In genomic region chr3:54797211-54797610, GRCm38 (mm10) we compare ENCODE assay signal across 8 mouse cellular contexts. TPM values are rescaled to one million over a fixed set of nuclear protein-coding genes. Genes with fewer than 3 reads are reported as not detected.
DNase-seq lines count a peak whose midpoint lies in the region; ATAC-seq and TF ChIP-seq lines count a peak whose summit lies in the region.

No protein-coding gene starts in this region.

- POLR2A ChIA-PET in Patski (lab: Charles Lee) = no interaction called here

- peak; percentile 31 for ATAC-seq in Patski
- peak; percentile 68 for ATAC-seq in heart, embryonic 15.5 days (replicated peaks; ENCODE audit: insufficient number of reproducible peaks, insufficient read depth, low FRiP score, low read depth)
- 0 out of 2 replicates have a peak, but pooled peaks have one; percentile 41 for ATAC-seq in liver, embryonic 16.5 days (ENCODE audit: low read depth)
- no peak for ATAC-seq in neural tube, embryonic 11.5 days (ENCODE audit: insufficient read depth, low FRiP score, low TSS enrichment)

- WGBS in heart, embryonic 15.5 days = 26% methylated on average over 16 of the region's 16 CpGs
- WGBS in liver, embryonic 16.5 days (ENCODE audit: insufficient replicate concordance) = 27% methylated on average over 16 of the region's 16 CpGs
- WGBS in neural tube, embryonic 11.5 days = 35% methylated on average over 16 of the region's 16 CpGs

- TF ChIP-seq CTCF in Patski (IDR thresholded peaks at IDR 0.05) = peak; percentile 55

- no peak overlapping the region for H3K4me2 ChIP-seq in heart, embryonic 15.5 days
- H3K4me2 ChIP-seq in liver, embryonic 16.5 days (ENCODE audit: low read depth, low read length) = no peak overlapping the region
- no peak overlapping the region for H3K4me2 ChIP-seq in neural tube, embryonic 11.5 days (ENCODE audit: low read depth)

- H3K9ac ChIP-seq in heart, embryonic 15.5 days = no peak overlapping the region
- no peak overlapping the region for H3K9ac ChIP-seq in liver, embryonic 16.5 days (ENCODE audit: low read depth, low read length)
- no peak overlapping the region for H3K9ac ChIP-seq in neural tube, embryonic 11.5 days (ENCODE audit: low read length)

- CTCF ChIA-PET in Patski (lab: Charles Lee) = interaction anchor here (0.8 to 3.4 kb wide), 6 partner anchors 9 to 267 kb away, joined by 3 to 12 read pairs (median 4); partner anchors contain the start of genes Alg5 and Exosc8

- DNase-seq in B cell, adult 2 months = peak; percentile 31 to 32
- DNase-seq in Patski (ENCODE audit: low read depth, low spot score) = no peak
- peak; percentile 62 for DNase-seq in embryo, embryonic 10.5 days (ENCODE audit: low spot score)
- peak; percentile 75 for DNase-seq in kidney, postnatal 10 days
- DNase-seq in neural tube, embryonic 11.5 days (ENCODE audit: low spot score) = peak; percentile 62
- DNase-seq in thymus, postnatal 14 days = peak; percentile 59

- H3K27ac ChIP-seq in heart, embryonic 15.5 days = no peak overlapping the region
- no peak overlapping the region for H3K27ac ChIP-seq in liver, embryonic 16.5 days (ENCODE audit: low read length)
- H3K27ac ChIP-seq in neural tube, embryonic 11.5 days (ENCODE audit: low read depth, low read length) = no peak overlapping the region

- no peaks in the 10 kb centered on the region for H3K27me3 ChIP-seq in Patski
- H3K27me3 ChIP-seq in heart, embryonic 15.5 days = no peaks in the 10 kb centered on the region
- H3K27me3 ChIP-seq in liver, embryonic 16.5 days (ENCODE audit: control insufficient read depth, insufficient read depth, low read depth, low read length) = no peaks in the 10 kb centered on the region
- H3K27me3 ChIP-seq in neural tube, embryonic 11.5 days (ENCODE audit: control insufficient read depth, insufficient read depth, low read length) = no peaks in the 10 kb centered on the region

- H3K4me3 ChIP-seq in heart, embryonic 15.5 days = no peak overlapping the region
- no peak overlapping the region for H3K4me3 ChIP-seq in liver, embryonic 16.5 days (ENCODE audit: low read depth, low read length)
- no peak overlapping the region for H3K4me3 ChIP-seq in neural tube, embryonic 11.5 days (ENCODE audit: low read depth, low read length)

- H3K9me3 ChIP-seq in heart, embryonic 15.5 days (replicated peaks) = no peaks in the 10 kb centered on the region
- peaks cover 2% of the 10 kb centered on the region; the same call in 1 of the 2 replicates for H3K9me3 ChIP-seq in liver, embryonic 16.5 days (replicated peaks; ENCODE audit: control insufficient read depth, low read length)
- no peaks in the 10 kb centered on the region for H3K9me3 ChIP-seq in neural tube, embryonic 11.5 days (ENCODE audit: control insufficient read depth, low read length)

- in situ Hi-C loops in Patski (cut with MboI; ENCODE audit: low pct_unique_long_range_greater_than_20kb) = no loop called here

- H3K4me1 ChIP-seq in heart, embryonic 15.5 days (replicated peaks) = peaks cover 4% of the 10 kb centered on the region; the same call in 1 of the 2 replicates
- no peaks in the 10 kb centered on the region for H3K4me1 ChIP-seq in liver, embryonic 16.5 days (ENCODE audit: control insufficient read depth, low read depth, low read length)
- no peaks in the 10 kb centered on the region for H3K4me1 ChIP-seq in neural tube, embryonic 11.5 days (ENCODE audit: control insufficient read depth, insufficient read depth, low read length)

- H3K36me3 ChIP-seq in heart, embryonic 15.5 days = no peaks in the 10 kb centered on the region; the same call in 1 of the 2 replicates
- H3K36me3 ChIP-seq in liver, embryonic 16.5 days (ENCODE audit: control insufficient read depth, insufficient read depth) = no peaks in the 10 kb centered on the region
- no peaks in the 10 kb centered on the region for H3K36me3 ChIP-seq in neural tube, embryonic 11.5 days (ENCODE audit: control insufficient read depth, insufficient read depth, low read length)

RNA-seq across cellular contexts. Expression of gene Rfxap, which starts 10.4 kb away (rescaled TPM):
- polyA plus RNA-seq in Patski (2021) = 61.7 TPM
- polyA plus RNA-seq in heart, embryonic 15.5 days (2015; fragmentation: Nextera tagmentation; extraction: Ambion mirVana) = 25.0 and 28.0 TPM in 2 replicates
- polyA plus RNA-seq in liver, embryonic 16.5 days (2015; fragmentation: Nextera tagmentation; extraction: Ambion mirVana) = 12.4 and 12.8 TPM in 2 replicates
- 50.4 and 56.6 TPM in 2 replicates for polyA plus RNA-seq in neural tube, embryonic 11.5 days (2014; fragmentation: Nextera tagmentation; extraction: Ambion mirVana)

RNA-seq across cellular contexts. Expression of gene Smad9, which starts 41.8 kb away (rescaled TPM):
- polyA plus RNA-seq in Patski (2021) = 1.1 TPM
- polyA plus RNA-seq in heart, embryonic 15.5 days (2015; fragmentation: Nextera tagmentation; extraction: Ambion mirVana) = 0.63 and 0.86 TPM in 2 replicates
- 0.04 and 0.05 TPM in 2 replicates for polyA plus RNA-seq in liver, embryonic 16.5 days (2015; fragmentation: Nextera tagmentation; extraction: Ambion mirVana)
- 0.43 and 0.57 TPM in 2 replicates for polyA plus RNA-seq in neural tube, embryonic 11.5 days (2014; fragmentation: Nextera tagmentation; extraction: Ambion mirVana)
